Mouse (Mus musculus) intestine, postnatal 0 days (tissue): ENCODE results near the gene Adcy3. TPM values are rescaled to one million over a fixed set of nuclear protein-coding genes. Genes with fewer than 3 reads are reported as not detected.

Experiments used
- ATAC-seq: fragments of 200-750 bp; cut with Nextera tagmentation; 2 replicates; pipeline ENCODE4 v1.8.0; 2017; ENCODE audit warnings: mild to moderate bottlenecking, moderate TSS enrichment, moderate library complexity
- H3K27ac ChIP-seq: fragments of 300-500 bp; sonication (generic); 2 replicates; pipeline ENCODE4 v1.5.1; 2014; ENCODE audit warnings: mild to moderate bottlenecking, low read depth, low read length, moderate library complexity
- H3K27me3 ChIP-seq: fragments of 300-500 bp; sonication (generic); replicated peaks from 2 replicates; pipeline ENCODE4 v1.6.1; 2014; ENCODE audit warnings: low read length, mixed read lengths; ENCODE audit not compliant: control insufficient read depth, insufficient read depth
- H3K36me3 ChIP-seq: fragments of 300-500 bp; sonication (generic); 2 replicates; pipeline ENCODE4 v1.6.1; 2014; ENCODE audit warnings: mild to moderate bottlenecking, moderate library complexity; ENCODE audit not compliant: control insufficient read depth, insufficient read depth
- H3K4me1 ChIP-seq: fragments of 300-500 bp; sonication (generic); replicated peaks from 2 replicates; pipeline ENCODE4 v1.6.1; 2014; ENCODE audit warnings: antibody characterized with exemption, low read length, mixed read lengths; ENCODE audit not compliant: control insufficient read depth, insufficient read depth
- H3K4me2 ChIP-seq: fragments of 300-500 bp; sonication (generic); replicated peaks from 2 replicates; pipeline ENCODE4 v1.6.1; 2014; ENCODE audit warnings: low read depth, mild to moderate bottlenecking, moderate library complexity
- H3K4me3 ChIP-seq: fragments of 300-500 bp; sonication (generic); 2 replicates; pipeline ENCODE4 v1.5.1; 2014; ENCODE audit warnings: low read depth, low read length
- H3K9ac ChIP-seq: fragments of 300-500 bp; sonication (generic); 2 replicates; pipeline ENCODE4 v1.6.1; 2014; ENCODE audit warnings: mild to moderate bottlenecking, low read depth, low read length
- H3K9me3 ChIP-seq: fragments of 300-500 bp; sonication (generic); 2 replicates; pipeline ENCODE4 v1.6.1; 2016; ENCODE audit warnings: mixed run types; ENCODE audit not compliant: control insufficient read depth
- CTCF ChIP-seq: sonication (generic); IDR thresholded peaks from 2 replicates; pipeline ENCODE4 v1.5.1; 2016; ENCODE audit warnings: low read depth, mild to moderate bottlenecking, control low read depth, antibody characterized with exemption, moderate library complexity
- WGBS: fragments of 180-500 bp; shearing (Covaris S2); extraction: QIAGEN DNeasy Blood & Tissue Kit; methylation state at CpG from one replicate; pipeline ENCODE4 v1.1.7; 2014; 5-methylcytosine and 5-hydroxymethylcytosine counted together
- polyA plus RNA-seq: library from polyadenylated mRNA; unstranded; fragments of >200 nt; fragmentation: Nextera tagmentation; extraction: Ambion mirVana; gene quantifications from 2 replicates; pipeline ENCODE4 v1.2.1, GENCODE M21; 2015

Adcy3 gene
- polyA plus RNA-seq, 1 experiment from 2014 or later = 8.1 TPM

GRCm38 (mm10) chr12:4201454-4202200, 68.7 kb downstream of the Adcy3 start:
- no peak for ATAC-seq
- Histone ChIP-seq H3K4me3 (no peak overlapping the region), H3K9me3 (no peaks in the 10 kb centered on the region), H3K9ac (no peak overlapping the region), H3K27me3 (no peaks in the 10 kb centered on the region), H3K4me2 (no peak overlapping the region), H3K4me1 (no peaks in the 10 kb centered on the region), H3K27ac (no peak overlapping the region), H3K36me3 (peaks cover 44% of the 10 kb centered on the region)
- 85% methylated on average over 13 of the region's 13 CpGs for WGBS
- TF ChIP-seq CTCF = no peak

GRCm38 (mm10) chr12:4202206-4202605, 69.3 kb downstream of the Adcy3 start:
- no peak overlapping the region for H3K9ac ChIP-seq
- H3K27me3 ChIP-seq = no peaks in the 10 kb centered on the region
- no peaks in the 10 kb centered on the region for H3K4me1 ChIP-seq
- TF ChIP-seq CTCF = no peak
- H3K27ac ChIP-seq = no peak overlapping the region
- H3K36me3 ChIP-seq = peaks cover 47% of the 10 kb centered on the region
- WGBS = 93% methylated on average over 4 of the region's 4 CpGs
- no peak for ATAC-seq
- H3K4me2 ChIP-seq = no peak overlapping the region
- H3K4me3 ChIP-seq = no peak overlapping the region
- H3K9me3 ChIP-seq = no peaks in the 10 kb centered on the region

- ATAC-seq = no peak
- no peak overlapping the region for H3K4me3 ChIP-seq
- 94% methylated on average over 11 of the region's 11 CpGs for WGBS
- H3K9ac ChIP-seq = no peak overlapping the region
- H3K36me3 ChIP-seq = peaks cover 47% of the 10 kb centered on the region
- no peaks in the 10 kb centered on the region for H3K27me3 ChIP-seq
- no peak overlapping the region for H3K4me2 ChIP-seq
- no peaks in the 10 kb centered on the region for H3K4me1 ChIP-seq
- no peak for TF ChIP-seq CTCF
- no peak overlapping the region for H3K27ac ChIP-seq
- no peaks in the 10 kb centered on the region for H3K9me3 ChIP-seq
Measured at GRCm38 (mm10) chr12:4206106-4206505, 73.2 kb downstream of the Adcy3 start.

GRCm38 (mm10) chr12:4208405-4209133, 75.7 kb downstream of the Adcy3 start:
- ATAC-seq = no peak
- WGBS = 81% methylated on average over 15 of the region's 15 CpGs
- H3K4me2 ChIP-seq = no peak overlapping the region
- no peaks in the 10 kb centered on the region for H3K27me3 ChIP-seq
- H3K9ac ChIP-seq = no peak overlapping the region
- no peaks in the 10 kb centered on the region for H3K4me1 ChIP-seq
- peak; percentile 81 for TF ChIP-seq CTCF
- H3K36me3 ChIP-seq = peaks cover 65% of the 10 kb centered on the region
- H3K9me3 ChIP-seq = no peaks in the 10 kb centered on the region
- no peak overlapping the region for H3K27ac ChIP-seq
- H3K4me3 ChIP-seq = no peak overlapping the region

GRCm38 (mm10) chr12:4209196-4209595, 76.3 kb downstream of the Adcy3 start:
- TF ChIP-seq CTCF = no peak
- Histone ChIP-seq H3K4me2 (no peak overlapping the region), H3K27me3 (no peaks in the 10 kb centered on the region), H3K9ac (no peak overlapping the region), H3K4me3 (no peak overlapping the region), H3K36me3 (peaks cover 64% of the 10 kb centered on the region), H3K27ac (no peak overlapping the region), H3K9me3 (no peaks in the 10 kb centered on the region), H3K4me1 (no peaks in the 10 kb centered on the region)
- 97% methylated on average over 9 of the region's 9 CpGs for WGBS
- ATAC-seq = no peak

GRCm38 (mm10) chr12:4211174-4211573, 78.3 kb downstream of the Adcy3 start:
- H3K9me3 ChIP-seq = no peaks in the 10 kb centered on the region
- TF ChIP-seq CTCF = no peak; the same call in 1 of the 2 replicates
- H3K27me3 ChIP-seq = no peaks in the 10 kb centered on the region
- H3K36me3 ChIP-seq = peaks cover 75% of the 10 kb centered on the region
- no peaks in the 10 kb centered on the region for H3K4me1 ChIP-seq
- H3K27ac ChIP-seq = no peak overlapping the region
- no peak overlapping the region for H3K9ac ChIP-seq
- ATAC-seq = no peak
- no peak overlapping the region for H3K4me3 ChIP-seq
- no peak overlapping the region for H3K4me2 ChIP-seq
- 80% methylated on average over 9 of the region's 9 CpGs for WGBS
